Mouse (Mus musculus): ENCODE measurements around the gene H2al1i. TPM values are rescaled to one million over a fixed set of nuclear protein-coding genes. Genes with fewer than 3 reads are reported as not detected.
"Not testable (repeated sequence)": the region's sequence is repeated elsewhere in the genome, so short reads cannot be mapped to it uniquely, and the experiment has no call there.

Gene H2al1i
- total and polyA plus RNA-seq, 3 experiments, result not detected

DNA sequence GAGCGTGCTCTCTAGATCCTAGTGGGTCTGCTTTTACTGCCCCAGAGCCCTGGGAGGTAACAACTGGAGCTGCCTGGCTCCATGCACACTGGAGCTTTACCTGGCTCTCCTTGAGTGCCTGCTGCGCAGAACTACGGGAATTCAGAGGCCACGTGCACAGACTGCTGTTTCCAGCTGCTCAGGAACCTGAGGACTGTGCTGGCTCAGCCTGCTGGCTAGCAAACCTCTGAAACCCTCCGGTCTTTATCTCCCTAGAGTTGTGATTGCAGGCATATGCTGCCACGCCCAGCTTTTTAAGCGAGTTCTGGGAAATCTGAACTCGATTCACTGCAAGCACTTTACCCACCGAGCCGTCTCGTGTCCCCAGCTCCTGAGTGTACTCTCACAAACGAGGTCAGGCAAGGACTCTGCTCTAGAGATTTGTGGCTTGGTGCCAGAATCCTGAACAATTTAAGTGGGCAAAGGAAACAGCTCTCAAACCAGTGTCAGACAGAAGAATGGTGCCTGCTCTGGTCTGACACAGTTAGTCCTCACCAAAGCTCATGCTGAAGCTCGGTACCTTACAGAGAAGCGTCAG, 36.1 kb upstream of the H2al1i start:
- no peak overlapping the region for H3K27ac ChIP-seq (ENCODE audit: insufficient read depth, low read depth)
- DNase-seq (ENCODE audit: extremely low read depth), result no peak
- H3K9ac ChIP-seq (ENCODE audit: insufficient read depth, low read depth), result no peak overlapping the region
- no peak for TF ChIP-seq TBP (conservative IDR thresholded peaks at IDR 0.05; ENCODE audit: low read depth, low read length)
- TF ChIP-seq JUN (IDR thresholded peaks at IDR 0.05; ENCODE audit: insufficient read depth, low read depth, low read length), result no peak
- dilution Hi-C loops (cut with MboI; ENCODE audit: extremely low pct_ligation_motif_present, extremely low pct_unique_long_range_greater_than_20kb, low sequenced_read_pairs) (no loop called here), in situ Hi-C loops (cut with MboI; ENCODE audit: low pct_ligation_motif_present, low pct_unique_long_range_greater_than_20kb, low sequenced_read_pairs) (no loop called here)
- H3K9me3 ChIP-seq (replicated peaks; ENCODE audit: low read length), result no peaks in the 10 kb centered on the region
- H3K27me3 ChIP-seq (replicated peaks), result no peaks in the 10 kb centered on the region
- H3K79me2 ChIP-seq (replicated peaks; ENCODE audit: control insufficient read depth, extremely low read depth, insufficient read depth, poor library complexity, severe bottlenecking), result no peaks in the 10 kb centered on the region
- no peak overlapping the region for H3K4me2 ChIP-seq (ENCODE audit: insufficient read depth, low read depth, poor library complexity, severe bottlenecking)
- H3K36me3 ChIP-seq (replicated peaks in 1 of 2; ENCODE audit: control insufficient read depth in 1 of 2, insufficient read depth in 1 of 2, low read length in 1 of 2), result no peaks in the 10 kb centered on the region
- H3K4me3 ChIP-seq (replicated peaks in 1 of 3; ENCODE audit: low read depth in 2 of 3, low read length in 2 of 3, poor library complexity in 1 of 3), result no peak overlapping the region
- H3K4me1 ChIP-seq (ENCODE audit: control insufficient read depth in 1 of 2, insufficient read depth in 2 of 2), result no peaks in the 10 kb centered on the region

DNA sequence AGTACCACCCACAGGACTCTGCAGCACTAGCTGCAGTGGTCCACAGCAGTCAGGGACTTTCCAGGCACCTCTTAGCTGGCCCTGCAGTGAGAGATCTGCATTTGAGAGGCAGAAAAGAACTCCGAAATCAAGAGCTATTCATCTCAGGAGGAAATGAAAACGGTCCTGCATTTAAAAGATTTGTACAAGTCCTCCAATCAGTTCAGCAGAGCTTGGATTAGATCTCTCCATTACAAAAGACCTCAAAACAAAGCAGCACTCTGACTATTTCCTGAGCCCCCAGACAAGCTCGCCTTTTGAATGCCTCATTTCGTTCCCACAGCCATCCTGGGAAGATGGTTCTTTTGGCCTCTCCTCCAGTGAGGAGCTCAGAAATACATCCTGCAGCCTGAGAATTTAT, 35.2 kb upstream of the H2al1i start:
- Histone ChIP-seq H3K79me2 (replicated peaks; ENCODE audit: control insufficient read depth, extremely low read depth, insufficient read depth, poor library complexity, severe bottlenecking) (no peaks in the 10 kb centered on the region), H3K36me3 (replicated peaks in 1 of 2; ENCODE audit: control insufficient read depth in 1 of 2, insufficient read depth in 1 of 2, low read length in 1 of 2) (no peaks in the 10 kb centered on the region), H3K4me3 (replicated peaks in 1 of 3; ENCODE audit: low read depth in 2 of 3, low read length in 2 of 3, poor library complexity in 1 of 3) (no peak overlapping the region), H3K27ac (ENCODE audit: insufficient read depth, low read depth) (no peak overlapping the region), H3K4me1 (ENCODE audit: control insufficient read depth in 1 of 2, insufficient read depth in 2 of 2) (no peaks in the 10 kb centered on the region), H3K9me3 (replicated peaks; ENCODE audit: low read length) (no peaks in the 10 kb centered on the region), H3K9ac (ENCODE audit: insufficient read depth, low read depth) (no peak overlapping the region), H3K4me2 (ENCODE audit: insufficient read depth, low read depth, poor library complexity, severe bottlenecking) (no peak overlapping the region), H3K27me3 (replicated peaks) (no peaks in the 10 kb centered on the region)
- no peak for DNase-seq (ENCODE audit: extremely low read depth)
- TF ChIP-seq ZKSCAN1 (IDR thresholded peaks at IDR 0.05; ENCODE audit: borderline replicate concordance, low read depth, low read length) (no peak), USF1 (IDR thresholded peaks at IDR 0.05; ENCODE audit: low read depth, low read length) (no peak), HCFC1 (IDR thresholded peaks at IDR 0.05; ENCODE audit: low read depth, low read length) (no peak), E2F4 (IDR thresholded peaks at IDR 0.05; ENCODE audit: insufficient replicate concordance, low read depth, low read length) (no peak), JUN (IDR thresholded peaks at IDR 0.05; ENCODE audit: insufficient read depth, low read depth, low read length) (no peak), GABPA (IDR thresholded peaks at IDR 0.05; ENCODE audit: insufficient replicate concordance, low read depth, low read length) (no peak), MYC (IDR thresholded peaks at IDR 0.05; ENCODE audit: low read depth, low read length) (no peak), ETS1 (conservative IDR thresholded peaks at IDR 0.05; ENCODE audit: low read depth, low read length) (no peak), NELFE (IDR thresholded peaks at IDR 0.05; ENCODE audit: low read depth, low read length) (no peak), USF2 (conservative IDR thresholded peaks at IDR 0.05; ENCODE audit: low read depth, low read length) (no peak), JUND (conservative IDR thresholded peaks at IDR 0.05; ENCODE audit: low read depth, low read length) (no peak), KAT2A (IDR thresholded peaks at IDR 0.05; ENCODE audit: insufficient replicate concordance, low read length) (no peak)
- dilution Hi-C loops (cut with MboI; ENCODE audit: extremely low pct_ligation_motif_present, extremely low pct_unique_long_range_greater_than_20kb, low sequenced_read_pairs) (no loop called here), in situ Hi-C loops (cut with MboI; ENCODE audit: low pct_ligation_motif_present, low pct_unique_long_range_greater_than_20kb, low sequenced_read_pairs) (no loop called here)

DNA sequence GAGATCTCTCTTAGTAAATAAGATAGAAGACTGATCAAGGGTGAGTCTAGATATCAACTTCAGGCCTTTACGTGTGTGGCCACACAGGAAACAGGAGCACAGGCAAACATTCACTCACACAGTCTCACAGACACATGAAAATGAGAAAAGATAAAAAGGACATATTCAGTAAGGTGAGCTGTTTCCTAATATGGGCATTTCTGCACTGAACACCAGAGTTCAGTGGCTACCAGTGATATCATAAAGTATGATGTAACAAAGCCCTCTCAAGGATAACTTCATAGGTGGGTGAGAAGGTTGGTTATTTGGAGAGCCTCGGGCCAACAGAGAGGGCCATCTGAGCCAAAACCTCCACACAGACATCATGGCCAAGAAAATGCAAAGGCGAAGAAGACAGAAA, 25.5 kb upstream of the H2al1i start, which contains the start of gene H2al1a:
Gene H2al1a, plus strand, starts transcription at position 301 of the 400 bp plus-strand sequence.
- H3K9ac ChIP-seq (ENCODE audit: insufficient read depth, low read depth); H3K9me3 ChIP-seq (replicated peaks; ENCODE audit: low read length); H3K27ac ChIP-seq (ENCODE audit: insufficient read depth, low read depth); in situ Hi-C loops (cut with MboI; ENCODE audit: low pct_ligation_motif_present, low pct_unique_long_range_greater_than_20kb, low sequenced_read_pairs); H3K79me2 ChIP-seq (replicated peaks; ENCODE audit: control insufficient read depth, extremely low read depth, insufficient read depth, poor library complexity, severe bottlenecking); H3K27me3 ChIP-seq (replicated peaks); H3K36me3 ChIP-seq (replicated peaks in 1 of 2; ENCODE audit: control insufficient read depth in 1 of 2, insufficient read depth in 1 of 2, low read length in 1 of 2); H3K4me1 ChIP-seq (ENCODE audit: control insufficient read depth in 1 of 2, insufficient read depth in 2 of 2); H3K4me2 ChIP-seq (ENCODE audit: insufficient read depth, low read depth, poor library complexity, severe bottlenecking); DNase-seq (ENCODE audit: extremely low read depth); H3K4me3 ChIP-seq (replicated peaks in 1 of 3; ENCODE audit: low read depth in 2 of 3, low read length in 2 of 3, poor library complexity in 1 of 3); dilution Hi-C loops (cut with MboI; ENCODE audit: extremely low pct_ligation_motif_present, extremely low pct_unique_long_range_greater_than_20kb, low sequenced_read_pairs): not testable (repeated sequence)

DNA sequence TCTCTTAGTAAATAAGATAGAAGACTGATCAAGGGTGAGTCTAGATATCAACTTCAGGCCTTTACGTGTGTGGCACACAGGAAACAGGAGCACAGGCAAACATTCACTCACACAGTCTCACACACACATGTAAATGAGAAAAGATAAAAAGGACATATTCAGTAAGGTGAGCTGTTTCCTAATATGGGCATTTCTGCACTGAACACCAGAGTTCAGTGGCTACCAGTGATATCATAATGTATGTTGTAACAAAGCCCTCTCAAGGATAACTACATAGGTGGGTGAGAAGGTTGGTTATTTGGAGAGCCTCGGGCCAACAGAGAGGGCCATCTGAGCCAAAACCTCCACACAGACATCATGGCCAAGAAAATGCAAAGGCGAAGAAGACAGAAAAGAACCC, 22.3 kb upstream of the H2al1i start, which contains the start of gene H2al1b:
Gene H2al1b, plus strand, starts transcription at position 301 of the 400 bp plus-strand sequence.
- H3K9ac ChIP-seq (ENCODE audit: insufficient read depth, low read depth); DNase-seq (ENCODE audit: extremely low read depth); H3K9me3 ChIP-seq (replicated peaks; ENCODE audit: low read length); H3K4me1 ChIP-seq (ENCODE audit: control insufficient read depth in 1 of 2, insufficient read depth in 2 of 2); H3K27ac ChIP-seq (ENCODE audit: insufficient read depth, low read depth); H3K4me2 ChIP-seq (ENCODE audit: insufficient read depth, low read depth, poor library complexity, severe bottlenecking); H3K27me3 ChIP-seq (replicated peaks); dilution Hi-C loops (cut with MboI; ENCODE audit: extremely low pct_ligation_motif_present, extremely low pct_unique_long_range_greater_than_20kb, low sequenced_read_pairs); H3K4me3 ChIP-seq (replicated peaks in 1 of 3; ENCODE audit: low read depth in 2 of 3, low read length in 2 of 3, poor library complexity in 1 of 3); H3K36me3 ChIP-seq (replicated peaks in 1 of 2; ENCODE audit: control insufficient read depth in 1 of 2, insufficient read depth in 1 of 2, low read length in 1 of 2); in situ Hi-C loops (cut with MboI; ENCODE audit: low pct_ligation_motif_present, low pct_unique_long_range_greater_than_20kb, low sequenced_read_pairs); H3K79me2 ChIP-seq (replicated peaks; ENCODE audit: control insufficient read depth, extremely low read depth, insufficient read depth, poor library complexity, severe bottlenecking): not testable (repeated sequence)
